Mouse (Mus musculus) adrenal gland, adult 18-20 months (tissue): ENCODE results near the gene Dock6. TPM values are rescaled to one million over a fixed set of nuclear protein-coding genes. Genes with fewer than 3 reads are reported as not detected.

ENCODE experiments used
- DNase-seq, 2 experiments: peaks; one replicate each; pipeline ENCODE4 v3.0.0; 2021 to 2022; ENCODE audit warnings: low spot score in 2 of 2
- total RNA-seq, 2 experiments: library from RNA; stranded (reverse); gene quantifications; 1 replicate in 1 of 2; 2 replicates in 1 of 2; pipeline ENCODE4 v1.2.3; 2021

Gene Dock6
- total RNA-seq, 2 experiments from 2014 or later: 29.7 to 36.1 TPM

- DNase-seq: no peak
Observed at GRCm38 (mm10) chr9:21847425-21847824, 5.0 kb downstream of the Dock6 start.

- DNase-seq: no peak
Observed at GRCm38 (mm10) chr9:21846755-21847341, 5.6 kb downstream of the Dock6 start.

GRCm38 (mm10) chr9:21845381-21846080, 6.9 kb downstream of the Dock6 start:
- DNase-seq: no peak

GRCm38 (mm10) chr9:21843086-21843485, 9.3 kb downstream of the Dock6 start:
- DNase-seq: no peak

GRCm38 (mm10) chr9:21842391-21842790, 10.0 kb downstream of the Dock6 start:
- DNase-seq: no peak

- DNase-seq: no peak
Observed at GRCm38 (mm10) chr9:21841340-21841739, 11.1 kb downstream of the Dock6 start.

- DNase-seq: peak in 1 of 2 experiments; percentile 62
Observed at GRCm38 (mm10) chr9:21840115-21840787, 12.2 kb downstream of the Dock6 start.

- DNase-seq: no peak
Observed at GRCm38 (mm10) chr9:21837690-21838089, 14.7 kb downstream of the Dock6 start.

GRCm38 (mm10) chr9:21835258-21835912, 17.1 kb downstream of the Dock6 start, which contains the start of gene Angptl8:
Angptl8 (plus strand) TSS chr9:21835510.
- DNase-seq: peak; percentile 50 to 55

GRCm38 (mm10) chr9:21831558-21832240, 20.7 kb downstream of the Dock6 start:
- DNase-seq: no peak

- no peak for DNase-seq
Observed at GRCm38 (mm10) chr9:21830936-21831335, 21.5 kb downstream of the Dock6 start.

- no peak for DNase-seq
Observed at GRCm38 (mm10) chr9:21830461-21830850, 22.0 kb downstream of the Dock6 start.

GRCm38 (mm10) chr9:21829834-21830460, 22.5 kb downstream of the Dock6 start:
- DNase-seq: no peak

- DNase-seq: no peak
Observed at GRCm38 (mm10) chr9:21824366-21824765, 28.1 kb downstream of the Dock6 start.

GRCm38 (mm10) chr9:21823957-21824356, 28.5 kb downstream of the Dock6 start:
- DNase-seq: no peak

GRCm38 (mm10) chr9:21822686-21823085, 29.7 kb downstream of the Dock6 start:
- DNase-seq: no peak

- no peak for DNase-seq
Observed at GRCm38 (mm10) chr9:21820183-21820582, 32.3 kb downstream of the Dock6 start.

GRCm38 (mm10) chr9:21819181-21819729, 33.2 kb downstream of the Dock6 start:
- DNase-seq: no peak

- DNase-seq: no peak
Observed at GRCm38 (mm10) chr9:21818561-21818960, 33.9 kb downstream of the Dock6 start.

- no peak for DNase-seq
Observed at GRCm38 (mm10) chr9:21818125-21818524, 34.3 kb downstream of the Dock6 start.
